Mouse (Mus musculus) colon, adult 2 months (tissue): ENCODE measurements around the gene Ramp3. TPM values are rescaled to one million over a fixed set of nuclear protein-coding genes. Genes with fewer than 3 reads are reported as not detected.

Experiments
- polyA plus RNA-seq: library from polyadenylated mRNA; depleted of rRNA; stranded (reverse); fragments of >200 nt; gene quantifications from 2 replicates; pipeline ENCODE4 v1.2.3, GENCODE M21; 2012; rRNA removed

The Ramp3 gene
- 5.1 and 5.2 TPM in 2 replicates for polyA plus RNA-seq

GRCm38 (mm10) chr11:6658271-6658670 lies at the start of gene Ramp3:
Gene Ramp3, plus strand, starts transcription at chr11:6658521.

GRCm38 (mm10) chr11:6625478-6626387 lies 32.6 kb upstream of the Ramp3 start, which contains the start of gene Tbrg4:
Gene Tbrg4, minus strand, starts transcription at chr11:6626067.

GRCm38 (mm10) chr11:6638537-6638936 lies 19.8 kb upstream of the Ramp3 start, which contains the start of gene Wap:
Gene Wap, minus strand, starts transcription at chr11:6638637.

Other genes with a start within 250 kb of the Ramp3 start
- 308 and 324 TPM in 2 replicates for gene Ppia, start 243.1 kb upstream of the Ramp3 start, polyA plus RNA-seq
- gene H2afv, start 214.1 kb upstream of the Ramp3 start, polyA plus RNA-seq: 50.9 and 59.6 TPM in 2 replicates
- 10.4 and 10.8 TPM in 2 replicates for gene Purb, start 182.6 kb upstream of the Ramp3 start, polyA plus RNA-seq
- gene Myo1g, start 137.6 kb upstream of the Ramp3 start, polyA plus RNA-seq: 9.3 and 9.6 TPM in 2 replicates
- gene Ccm2, start 111.6 kb upstream of the Ramp3 start, polyA plus RNA-seq: 76.0 and 76.2 TPM in 2 replicates
- 12.6 and 18.6 TPM in 2 replicates for gene Nacad, start 52.5 kb upstream of the Ramp3 start, polyA plus RNA-seq
- gene Tbrg4, start 32.5 kb upstream of the Ramp3 start, polyA plus RNA-seq: 184 and 198 TPM in 2 replicates
- gene Wap, start 19.9 kb upstream of the Ramp3 start, polyA plus RNA-seq: not detected in 2 replicates
- not detected in 2 replicates for gene Gm11983, start 179.1 kb downstream of the Ramp3 start, polyA plus RNA-seq